Mouse (Mus musculus) ES-Bruce4 (cell line): ENCODE measurements at regions not wholly inside any gene's neighbourhood (a gene's known extent, or its start where the extent isn't known, plus 50 kb on each side); places are given as distances from the start of the nearest gene placed in this dataset.

Source experiments
- H3K27ac ChIP-seq: 2 replicates; pipeline ENCODE4 v1.5.1; 2012; ENCODE audit warnings: low read length, inconsistent platforms; ENCODE audit not compliant: insufficient read depth
- H3K27me3 ChIP-seq: 2 replicates; pipeline ENCODE4 v1.6.1; 2012; ENCODE audit warnings: mild to moderate bottlenecking, low read length, inconsistent platforms; ENCODE audit not compliant: control insufficient read depth, poor library complexity, insufficient read depth, severe bottlenecking
- H3K36me3 ChIP-seq: 2 replicates; pipeline ENCODE4 v1.6.1; 2012; ENCODE audit warnings: inconsistent platforms, mild to moderate bottlenecking, low read length, moderate library complexity; ENCODE audit not compliant: control insufficient read depth, poor library complexity, insufficient read depth, severe bottlenecking
- H3K4me1 ChIP-seq: one replicate; pipeline ENCODE4 v1.8.1; 2011; ENCODE audit warnings: low read length; ENCODE audit not compliant: control insufficient read depth, insufficient read depth
- H3K4me3 ChIP-seq: 2 replicates; pipeline ENCODE4 v1.5.1; 2011; ENCODE audit warnings: low read depth, mild to moderate bottlenecking, low read length
- H3K9ac ChIP-seq: 2 replicates; pipeline ENCODE4 v1.6.1; 2012; ENCODE audit warnings: low read depth, mild to moderate bottlenecking, inconsistent platforms; ENCODE audit not compliant: poor library complexity, severe bottlenecking
- H3K9me3 ChIP-seq: replicated peaks from 2 replicates; pipeline ENCODE4 v1.6.1; 2012; ENCODE audit warnings: mild to moderate bottlenecking, low read length, inconsistent platforms; ENCODE audit not compliant: control insufficient read depth, poor library complexity, insufficient read depth, severe bottlenecking
- CTCF ChIP-seq: IDR thresholded peaks from one replicate; pipeline ENCODE4 v1.8.1; 2011; ENCODE audit warnings: low read depth, low read length
- EP300 ChIP-seq: IDR thresholded peaks from 2 replicates; pipeline ENCODE4 v1.6.1; 2011; ENCODE audit warnings: low read depth, low read length; ENCODE audit not compliant: insufficient read depth
- POLR2A ChIP-seq: IDR thresholded peaks from one replicate; pipeline ENCODE4 v1.8.1; 2011; ENCODE audit warnings: low read length; ENCODE audit not compliant: insufficient read depth

GRCm38 (mm10) chr13:44228540-44229135 is 444.1 kb downstream of the Cd83 start:
- Histone ChIP-seq H3K4me1 (peaks cover 11% of the 10 kb centered on the region), H3K27ac (no peak overlapping the region), H3K36me3 (no peaks in the 10 kb centered on the region), H3K4me3 (no peak overlapping the region), H3K27me3 (no peaks in the 10 kb centered on the region), H3K9ac (no peak overlapping the region), H3K9me3 (peaks cover 7% of the 10 kb centered on the region)
- TF ChIP-seq CTCF, result no peak
- peak; percentile 50; the same call in 1 of the 2 replicates for TF ChIP-seq EP300
- no peak for TF ChIP-seq POLR2A

GRCm38 (mm10) chr13:44229136-44229611 is 444.6 kb downstream of the Cd83 start:
- Histone ChIP-seq H3K27me3 (no peaks in the 10 kb centered on the region), H3K4me1 (peaks cover 11% of the 10 kb centered on the region), H3K9ac (no peak overlapping the region), H3K9me3 (peaks cover 7% of the 10 kb centered on the region), H3K4me3 (no peak overlapping the region), H3K27ac (no peak overlapping the region), H3K36me3 (no peaks in the 10 kb centered on the region)
- no peak for TF ChIP-seq POLR2A
- no peak for TF ChIP-seq EP300
- TF ChIP-seq CTCF, result no peak

GRCm38 (mm10) chr13:44231403-44231802 is 446.8 kb downstream of the Cd83 start:
- Histone ChIP-seq H3K36me3 (no peaks in the 10 kb centered on the region), H3K27ac (no peak overlapping the region), H3K9ac (no peak overlapping the region), H3K4me3 (no peak overlapping the region), H3K4me1 (peaks cover 11% of the 10 kb centered on the region), H3K9me3 (no peaks in the 10 kb centered on the region), H3K27me3 (no peaks in the 10 kb centered on the region)
- TF ChIP-seq CTCF (no peak), EP300 (no peak), POLR2A (no peak)

- Histone ChIP-seq H3K36me3 (no peaks in the 10 kb centered on the region), H3K4me1 (peaks cover 11% of the 10 kb centered on the region), H3K4me3 (no peak overlapping the region), H3K27ac (no peak overlapping the region), H3K27me3 (no peaks in the 10 kb centered on the region), H3K9me3 (no peaks in the 10 kb centered on the region), H3K9ac (no peak overlapping the region)
- no peak for TF ChIP-seq POLR2A
- TF ChIP-seq EP300, result no peak
- TF ChIP-seq CTCF, result no peak
Measured at GRCm38 (mm10) chr13:44231868-44232715, 447.5 kb downstream of the Cd83 start.

- H3K4me3 ChIP-seq, result no peak overlapping the region
- H3K27ac ChIP-seq, result no peak overlapping the region
- peaks cover 11% of the 10 kb centered on the region for H3K4me1 ChIP-seq
- H3K9me3 ChIP-seq, result no peaks in the 10 kb centered on the region
- no peaks in the 10 kb centered on the region for H3K36me3 ChIP-seq
- no peak for TF ChIP-seq POLR2A
- TF ChIP-seq EP300, result peak; percentile 45; the same call in 1 of the 2 replicates
- no peak for TF ChIP-seq CTCF
- H3K9ac ChIP-seq, result no peak overlapping the region
- no peaks in the 10 kb centered on the region for H3K27me3 ChIP-seq
Measured at GRCm38 (mm10) chr13:44232716-44233051, 448.1 kb downstream of the Cd83 start.

- no peaks in the 10 kb centered on the region for H3K9me3 ChIP-seq
- H3K36me3 ChIP-seq, result no peaks in the 10 kb centered on the region
- no peak overlapping the region for H3K9ac ChIP-seq
- no peak overlapping the region for H3K27ac ChIP-seq
- TF ChIP-seq EP300, result no peak
- TF ChIP-seq POLR2A, result no peak
- TF ChIP-seq CTCF, result no peak
- no peaks in the 10 kb centered on the region for H3K27me3 ChIP-seq
- no peak overlapping the region for H3K4me3 ChIP-seq
- H3K4me1 ChIP-seq, result peaks cover 8% of the 10 kb centered on the region
Measured at GRCm38 (mm10) chr13:44234241-44234640, 449.7 kb downstream of the Cd83 start.
